Mouse (Mus musculus) myocyte (in vitro differentiated cells): ENCODE results near the gene Rph3a. TPM values are rescaled to one million over a fixed set of nuclear protein-coding genes. Genes with fewer than 3 reads are reported as not detected.
"Not testable (repeated sequence)": the region's sequence is repeated elsewhere in the genome, so short reads cannot be mapped to it uniquely, and the experiment has no call there.

Source experiments
- H3K27me3 ChIP-seq: one replicate; pipeline ENCODE4 v1.6.1; 2011; ENCODE audit not compliant: control insufficient read depth, insufficient read depth, insufficient read length
- H3K36me3 ChIP-seq: one replicate; pipeline ENCODE4 v1.6.1; 2011; ENCODE audit not compliant: control insufficient read depth, insufficient read depth
- H3K4me2 ChIP-seq: one replicate; pipeline ENCODE4 v1.6.1; 2011; ENCODE audit warnings: low read depth, control low read depth
- H3K4me3 ChIP-seq: one replicate; pipeline ENCODE4 v1.5.1; 2011; ENCODE audit warnings: mild to moderate bottlenecking, control low read depth, moderate library complexity
- H3K79me2 ChIP-seq: one replicate; pipeline ENCODE4 v1.6.1; 2011; ENCODE audit not compliant: control insufficient read depth, insufficient read depth
- H3ac ChIP-seq: one replicate; pipeline ENCODE4 v1.6.1; 2011; ENCODE audit not compliant: control insufficient read depth, insufficient read length
- CEBPB ChIP-seq: IDR thresholded peaks from 2 replicates; pipeline ENCODE4 v1.6.1; 2011; ENCODE audit warnings: mild to moderate bottlenecking, moderate library complexity; ENCODE audit not compliant: poor library complexity, insufficient read depth, severe bottlenecking
- E2F4 ChIP-seq: IDR thresholded peaks from one replicate; pipeline ENCODE4 v1.6.1; 2011; ENCODE audit warnings: mild to moderate bottlenecking, control low read depth, moderate library complexity; ENCODE audit not compliant: insufficient read depth
- MAX ChIP-seq: IDR thresholded peaks from one replicate; pipeline ENCODE4 v1.6.1; 2011; ENCODE audit warnings: low read depth, mild to moderate bottlenecking, control low read depth
- MYOD1 ChIP-seq, 3 experiments: IDR thresholded peaks; one replicate each; pipeline ENCODE4 v1.6.1; 2011; ENCODE audit warnings: control low read depth in 2 of 3, low read depth in 2 of 3, mild to moderate bottlenecking in 2 of 3, moderate library complexity in 1 of 3; ENCODE audit not compliant: insufficient read length in 2 of 3, control insufficient read depth in 1 of 3
- MYOG ChIP-seq, 3 experiments: IDR thresholded peaks; one replicate each; pipeline ENCODE4 v1.6.1; 2011; ENCODE audit warnings: control low read depth in 2 of 3, low read depth in 2 of 3, mild to moderate bottlenecking in 2 of 3; ENCODE audit not compliant: insufficient read length in 2 of 3, control insufficient read depth in 1 of 3, insufficient read depth in 1 of 3
- POLR2A ChIP-seq: IDR thresholded peaks from one replicate; pipeline ENCODE4 v1.6.1; 2011; ENCODE audit warnings: low read depth, mild to moderate bottlenecking, control low read depth, moderate library complexity; ENCODE audit not compliant: insufficient read length
- POLR2AphosphoS2 ChIP-seq: IDR thresholded peaks from one replicate; pipeline ENCODE4 v1.6.1; 2011; ENCODE audit warnings: low read depth, control low read depth; ENCODE audit not compliant: insufficient read length
- REST ChIP-seq: IDR thresholded peaks from one replicate; pipeline ENCODE4 v1.6.1; 2011; ENCODE audit warnings: mild to moderate bottlenecking, control low read depth, moderate library complexity; ENCODE audit not compliant: insufficient read depth, insufficient read length
- SRF ChIP-seq: IDR thresholded peaks from one replicate; pipeline ENCODE4 v1.6.1; 2011; ENCODE audit warnings: low read depth; ENCODE audit not compliant: control insufficient read depth, insufficient read length
- TCF12 ChIP-seq: IDR thresholded peaks from one replicate; pipeline ENCODE4 v1.6.1; 2011; ENCODE audit warnings: mild to moderate bottlenecking, control low read depth; ENCODE audit not compliant: poor library complexity, insufficient read depth, severe bottlenecking
- TCF3 ChIP-seq: IDR thresholded peaks from one replicate; pipeline ENCODE4 v1.6.1; 2011; ENCODE audit warnings: low read depth, control low read depth; ENCODE audit not compliant: insufficient read length
- USF1 ChIP-seq: IDR thresholded peaks from one replicate; pipeline ENCODE4 v1.6.1; 2011; ENCODE audit warnings: low read depth, mild to moderate bottlenecking, control low read depth, moderate library complexity
- polyA plus RNA-seq: library from polyadenylated mRNA; unstranded; fragments of >200 nt; fragmentation: generic; extraction: Trizol; gene quantifications from one replicate; pipeline ENCODE4 v1.2.1, GENCODE M21; 2012; ENCODE audit warnings: missing spikeins

Gene Rph3a
- polyA plus RNA-seq, 1 experiment, result 0.05 TPM

DNA sequence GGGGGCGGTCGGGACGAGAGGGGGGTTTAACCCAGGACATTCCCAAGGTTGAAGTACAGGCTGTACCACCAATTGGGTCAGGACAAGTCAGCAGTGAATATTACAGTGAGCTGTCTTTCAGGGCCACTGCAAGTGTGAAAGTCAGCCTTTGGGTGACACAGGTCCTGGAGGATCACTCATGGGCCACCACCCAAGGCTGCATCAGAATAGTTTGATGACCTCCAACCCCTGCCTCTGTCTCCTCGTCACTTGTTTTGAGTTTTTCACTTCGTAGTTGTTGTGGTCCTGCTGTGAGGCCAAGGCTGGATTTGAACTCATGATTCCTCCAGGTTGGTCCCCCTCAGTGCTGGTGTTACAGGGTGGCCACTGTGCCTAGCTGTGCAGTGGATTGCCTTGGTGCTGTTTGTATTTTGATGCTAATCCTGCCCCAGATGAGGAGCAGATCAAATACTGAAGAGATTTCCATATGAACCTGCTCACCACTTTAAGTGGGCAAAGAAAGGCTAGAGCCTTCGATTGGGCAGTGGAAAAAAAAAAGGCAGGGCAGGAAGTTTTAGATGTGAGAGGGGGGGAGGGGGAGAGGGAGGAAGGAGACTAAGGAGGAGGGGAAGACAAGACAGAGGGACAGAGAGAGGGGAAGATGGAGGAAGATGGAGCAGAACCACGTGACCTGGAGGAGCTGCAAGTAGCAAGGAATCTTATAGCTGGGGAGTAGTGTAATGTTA lies 101.5 kb downstream of the Rph3a start:
- Histone ChIP-seq H3K79me2 (no peaks in the 10 kb centered on the region), H3K4me2 (no peak overlapping the region), H3ac (no peak overlapping the region), H3K36me3 (no peaks in the 10 kb centered on the region), H3K4me3 (no peak overlapping the region), H3K27me3 (no peaks in the 10 kb centered on the region)
- TF ChIP-seq TCF12, result no peak
- no peak for TF ChIP-seq SRF
- TF ChIP-seq MYOD1 (IDR thresholded peaks at IDR 0.05; ENCODE audit: control insufficient read depth in 1 of 3, insufficient read length in 2 of 3, low read depth in 2 of 3), result no peak
- TF ChIP-seq CEBPB, result no peak
- TF ChIP-seq REST, result no peak
- no peak for TF ChIP-seq MAX
- no peak for TF ChIP-seq TCF3
- TF ChIP-seq USF1, result no peak
- TF ChIP-seq E2F4, result no peak
- no peak for TF ChIP-seq POLR2AphosphoS2
- no peak for TF ChIP-seq POLR2A
- TF ChIP-seq MYOG (IDR thresholded peaks at IDR 0.05; ENCODE audit: control insufficient read depth in 1 of 3, insufficient read depth in 1 of 3, insufficient read length in 2 of 3, low read depth in 2 of 3), result no peak

DNA sequence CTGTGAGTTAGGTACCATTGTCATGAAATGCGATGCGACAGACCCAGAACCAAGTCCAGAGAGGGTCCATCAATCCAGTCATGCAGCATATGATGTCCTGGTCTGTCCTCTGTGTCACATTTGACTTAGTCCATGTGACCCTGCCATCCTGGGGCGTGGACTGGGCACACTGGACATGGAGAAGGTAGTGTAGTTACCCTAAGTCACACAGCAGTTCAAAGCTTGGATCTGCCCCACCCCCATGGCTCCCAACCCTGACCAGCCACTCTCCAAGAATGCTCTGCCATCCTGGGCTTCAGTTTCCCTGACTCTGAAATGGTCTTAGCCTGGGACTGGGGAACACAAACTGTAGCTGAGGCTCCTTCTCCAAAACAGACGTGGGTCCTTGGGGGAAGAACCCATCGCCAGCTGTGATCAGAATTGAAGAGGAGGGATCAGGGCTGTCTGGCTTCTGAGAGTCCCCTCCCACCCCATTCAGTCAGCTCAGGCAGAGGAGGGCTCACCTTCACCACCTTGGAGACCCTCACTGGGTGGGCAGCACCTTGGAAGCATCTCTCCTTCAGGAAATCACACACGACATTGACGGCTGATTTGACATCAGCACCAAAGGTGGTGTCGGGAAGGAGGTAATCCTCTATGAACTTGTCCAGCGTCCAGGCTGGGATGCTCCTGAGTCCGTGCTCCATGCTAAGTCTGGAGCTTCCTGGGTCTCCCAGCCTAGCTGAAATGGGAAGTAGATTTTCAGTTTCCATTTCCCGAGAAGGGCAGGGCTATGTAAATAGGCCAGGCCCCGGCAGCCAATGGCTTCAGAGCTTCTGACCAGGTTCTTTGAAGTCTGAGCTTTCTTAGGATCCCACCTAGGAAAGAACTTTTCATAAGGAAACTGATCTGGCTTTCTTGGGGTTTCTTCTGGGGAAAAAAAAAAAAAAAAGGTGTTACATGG lies 102.8 kb downstream of the Rph3a start, which contains the start of gene Oas1a:
TSS of gene Oas1a (minus strand) at position 731 of the 943 bp plus-strand sequence.
- not testable (repeated sequence) for H3K4me3 ChIP-seq, H3K4me2 ChIP-seq, H3K27me3 ChIP-seq, H3K36me3 ChIP-seq, H3K79me2 ChIP-seq, H3ac ChIP-seq

DNA sequence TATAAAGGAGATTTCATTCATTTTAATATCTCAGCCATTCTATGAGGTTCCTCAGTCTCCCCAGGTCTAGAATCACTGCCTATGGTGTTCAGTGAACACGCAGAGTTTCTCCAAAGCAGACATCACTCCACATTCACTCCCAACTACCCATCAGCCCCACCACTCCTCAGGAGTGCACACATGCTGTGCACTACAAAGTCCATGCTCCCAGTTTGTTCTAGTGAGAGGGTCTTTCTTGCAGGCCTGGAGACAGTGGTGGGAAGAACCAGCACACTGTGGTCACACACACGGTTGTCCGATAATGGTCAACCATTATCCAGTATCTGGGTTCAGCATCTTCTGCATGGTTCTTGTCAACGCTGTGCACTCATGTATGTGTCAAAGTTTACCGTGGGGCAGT lies 107.8 kb downstream of the Rph3a start:
- Histone ChIP-seq H3K4me2 (no peak overlapping the region), H3K4me3 (no peak overlapping the region), H3K79me2 (no peaks in the 10 kb centered on the region), H3K36me3 (no peaks in the 10 kb centered on the region), H3ac (no peak overlapping the region), H3K27me3 (no peaks in the 10 kb centered on the region)
- TF ChIP-seq USF1, result no peak
- TF ChIP-seq POLR2AphosphoS2, result no peak
- no peak for TF ChIP-seq REST
- no peak for TF ChIP-seq SRF
- no peak for TF ChIP-seq MYOG (IDR thresholded peaks at IDR 0.05; ENCODE audit: control insufficient read depth in 1 of 3, insufficient read depth in 1 of 3, insufficient read length in 2 of 3, low read depth in 2 of 3)
- no peak for TF ChIP-seq TCF3
- TF ChIP-seq MYOD1 (IDR thresholded peaks at IDR 0.05; ENCODE audit: control insufficient read depth in 1 of 3, insufficient read length in 2 of 3, low read depth in 2 of 3), result no peak
- TF ChIP-seq E2F4, result no peak
- TF ChIP-seq MAX, result no peak

DNA sequence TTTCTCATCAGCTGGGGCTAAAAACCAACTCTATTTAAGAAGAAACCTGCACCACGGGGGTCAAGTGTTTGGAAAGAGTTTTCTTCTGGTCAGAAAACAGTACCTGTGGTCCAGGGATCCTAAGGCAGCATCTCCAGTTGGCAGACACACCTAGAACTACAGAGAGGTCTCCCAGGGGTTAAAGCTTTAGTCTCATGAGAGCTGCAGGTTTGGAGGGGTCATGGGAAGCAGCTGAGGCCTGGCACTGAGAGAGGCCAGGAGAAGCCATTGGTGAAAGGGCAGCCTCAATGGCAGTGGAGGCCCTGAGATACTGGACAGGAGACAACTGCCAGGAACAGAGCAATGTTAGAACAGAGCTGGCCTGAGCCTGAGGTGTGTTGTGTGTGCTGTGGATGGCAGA lies 109.2 kb downstream of the Rph3a start:
- TF ChIP-seq TCF12 (no peak), TCF3 (no peak), MAX (no peak), USF1 (no peak), POLR2A (no peak), POLR2AphosphoS2 (no peak), CEBPB (no peak), SRF (no peak), REST (no peak), MYOD1 (IDR thresholded peaks at IDR 0.05; ENCODE audit: control insufficient read depth in 1 of 3, insufficient read length in 2 of 3, low read depth in 2 of 3) (no peak), E2F4 (no peak), MYOG (IDR thresholded peaks at IDR 0.05; ENCODE audit: control insufficient read depth in 1 of 3, insufficient read depth in 1 of 3, insufficient read length in 2 of 3, low read depth in 2 of 3) (no peak)
- Histone ChIP-seq H3K4me3 (no peak overlapping the region), H3K4me2 (no peak overlapping the region), H3ac (no peak overlapping the region), H3K36me3 (no peaks in the 10 kb centered on the region), H3K27me3 (no peaks in the 10 kb centered on the region), H3K79me2 (no peaks in the 10 kb centered on the region)
